Mouse (Mus musculus): ENCODE data around the gene Col24a1. TPM values are rescaled to one million over a fixed set of nuclear protein-coding genes. Genes with fewer than 3 reads are reported as not detected.
"Not testable (repeated sequence)": the region's sequence is repeated elsewhere in the genome, so short reads cannot be mapped to it uniquely, and the experiment has no call there.

Col24a1 gene
- polyA plus RNA-seq, 1 experiment: 9.0 TPM

- no peak overlapping the region for H3K27ac ChIP-seq (ENCODE audit: insufficient read depth, low read length)
- H3K4me3 ChIP-seq (ENCODE audit: insufficient read depth, low read length): no peak overlapping the region
- TF ChIP-seq CTCF (IDR thresholded peaks at IDR 0.05; ENCODE audit: extremely low read depth, insufficient read depth, low read length): no peak
- TF ChIP-seq POLR2A (IDR thresholded peaks at IDR 0.05; ENCODE audit: extremely low read depth, insufficient read depth, low read length): no peak
Measured at GRCm38 (mm10) chr3:145438352-145438751, 146.1 kb downstream of the Col24a1 start.

GRCm38 (mm10) chr3:145439086-145439485 lies 146.8 kb downstream of the Col24a1 start:
- TF ChIP-seq POLR2A (IDR thresholded peaks at IDR 0.05; ENCODE audit: extremely low read depth, insufficient read depth, low read length) (no peak), CTCF (IDR thresholded peaks at IDR 0.05; ENCODE audit: extremely low read depth, insufficient read depth, low read length) (no peak)
- Histone ChIP-seq H3K27ac (ENCODE audit: insufficient read depth, low read length) (no peak overlapping the region), H3K4me3 (ENCODE audit: insufficient read depth, low read length) (no peak overlapping the region), H3K4me1 (ENCODE audit: control insufficient read depth, insufficient read depth, low read length) (no peaks in the 10 kb centered on the region)

More at GRCm38 (mm10) chr3:145438352-145438751, 146.1 kb downstream of the Col24a1 start:
- H3K4me1 ChIP-seq (ENCODE audit: control insufficient read depth, insufficient read depth, low read length): no peaks in the 10 kb centered on the region

- H3K27ac ChIP-seq (ENCODE audit: insufficient read depth, low read length): no peak overlapping the region
- H3K4me3 ChIP-seq (ENCODE audit: insufficient read depth, low read length): no peak overlapping the region
- no peaks in the 10 kb centered on the region for H3K4me1 ChIP-seq (ENCODE audit: control insufficient read depth, insufficient read depth, low read length)
- TF ChIP-seq CTCF (IDR thresholded peaks at IDR 0.05; ENCODE audit: extremely low read depth, insufficient read depth, low read length) (no peak), POLR2A (IDR thresholded peaks at IDR 0.05; ENCODE audit: extremely low read depth, insufficient read depth, low read length) (no peak)
Measured at GRCm38 (mm10) chr3:145440993-145441392, 148.7 kb downstream of the Col24a1 start.

- Histone ChIP-seq H3K27ac (ENCODE audit: insufficient read depth, low read length) (no peak overlapping the region), H3K4me3 (ENCODE audit: insufficient read depth, low read length) (no peak overlapping the region), H3K4me1 (ENCODE audit: control insufficient read depth, insufficient read depth, low read length) (no peaks in the 10 kb centered on the region)
- TF ChIP-seq POLR2A (IDR thresholded peaks at IDR 0.05; ENCODE audit: extremely low read depth, insufficient read depth, low read length): no peak
- TF ChIP-seq CTCF (IDR thresholded peaks at IDR 0.05; ENCODE audit: extremely low read depth, insufficient read depth, low read length): 0 out of 2 replicates have a peak, but pooled peaks have one; percentile 24
Measured at GRCm38 (mm10) chr3:145442268-145442667, 150.0 kb downstream of the Col24a1 start.

- H3K4me3 ChIP-seq (ENCODE audit: insufficient read depth, low read length); H3K4me1 ChIP-seq (ENCODE audit: control insufficient read depth, insufficient read depth, low read length); H3K27ac ChIP-seq (ENCODE audit: insufficient read depth, low read length): not testable (repeated sequence)
Measured at GRCm38 (mm10) chr3:145443167-145443566, 150.9 kb downstream of the Col24a1 start.

GRCm38 (mm10) chr3:145457039-145457438 lies 164.8 kb downstream of the Col24a1 start:
- no peaks in the 10 kb centered on the region for H3K4me1 ChIP-seq (ENCODE audit: control insufficient read depth, insufficient read depth, low read length)

GRCm38 (mm10) chr3:145462351-145462750 lies 170.1 kb downstream of the Col24a1 start:
- Histone ChIP-seq H3K4me3 (ENCODE audit: insufficient read depth, low read length) (no peak overlapping the region), H3K27ac (ENCODE audit: insufficient read depth, low read length) (no peak overlapping the region), H3K4me1 (ENCODE audit: control insufficient read depth, insufficient read depth, low read length) (no peaks in the 10 kb centered on the region)
- TF ChIP-seq POLR2A (IDR thresholded peaks at IDR 0.05; ENCODE audit: extremely low read depth, insufficient read depth, low read length): no peak
- TF ChIP-seq CTCF (IDR thresholded peaks at IDR 0.05; ENCODE audit: extremely low read depth, insufficient read depth, low read length): no peak

More at GRCm38 (mm10) chr3:145457039-145457438, 164.8 kb downstream of the Col24a1 start:
- TF ChIP-seq POLR2A (IDR thresholded peaks at IDR 0.05; ENCODE audit: extremely low read depth, insufficient read depth, low read length) (no peak), CTCF (IDR thresholded peaks at IDR 0.05; ENCODE audit: extremely low read depth, insufficient read depth, low read length) (no peak)
- Histone ChIP-seq H3K27ac (ENCODE audit: insufficient read depth, low read length) (no peak overlapping the region), H3K4me3 (ENCODE audit: insufficient read depth, low read length) (no peak overlapping the region)

- Histone ChIP-seq H3K27ac (ENCODE audit: insufficient read depth, low read length) (no peak overlapping the region), H3K4me1 (ENCODE audit: control insufficient read depth, insufficient read depth, low read length) (no peaks in the 10 kb centered on the region), H3K4me3 (ENCODE audit: insufficient read depth, low read length) (no peak overlapping the region)
- no peak for TF ChIP-seq POLR2A (IDR thresholded peaks at IDR 0.05; ENCODE audit: extremely low read depth, insufficient read depth, low read length)
Measured at GRCm38 (mm10) chr3:145463731-145464130, 171.5 kb downstream of the Col24a1 start.

GRCm38 (mm10) chr3:145471094-145471493 lies 178.8 kb downstream of the Col24a1 start:
- Histone ChIP-seq H3K4me1 (ENCODE audit: control insufficient read depth, insufficient read depth, low read length) (no peaks in the 10 kb centered on the region), H3K27ac (ENCODE audit: insufficient read depth, low read length) (no peak overlapping the region), H3K4me3 (ENCODE audit: insufficient read depth, low read length) (no peak overlapping the region)
- TF ChIP-seq POLR2A (IDR thresholded peaks at IDR 0.05; ENCODE audit: extremely low read depth, insufficient read depth, low read length) (no peak), CTCF (IDR thresholded peaks at IDR 0.05; ENCODE audit: extremely low read depth, insufficient read depth, low read length) (no peak)

GRCm38 (mm10) chr3:145474163-145474562 lies 181.9 kb downstream of the Col24a1 start:
- TF ChIP-seq POLR2A (IDR thresholded peaks at IDR 0.05; ENCODE audit: extremely low read depth, insufficient read depth, low read length) (no peak), CTCF (IDR thresholded peaks at IDR 0.05; ENCODE audit: extremely low read depth, insufficient read depth, low read length) (no peak)
- Histone ChIP-seq H3K27ac (ENCODE audit: insufficient read depth, low read length) (no peak overlapping the region), H3K4me1 (ENCODE audit: control insufficient read depth, insufficient read depth, low read length) (no peaks in the 10 kb centered on the region)

GRCm38 (mm10) chr3:145476634-145477033 lies 184.4 kb downstream of the Col24a1 start:
- Histone ChIP-seq H3K27ac (ENCODE audit: insufficient read depth, low read length) (no peak overlapping the region), H3K4me1 (ENCODE audit: control insufficient read depth, insufficient read depth, low read length) (no peaks in the 10 kb centered on the region), H3K4me3 (ENCODE audit: insufficient read depth, low read length) (no peak overlapping the region)
- TF ChIP-seq POLR2A (IDR thresholded peaks at IDR 0.05; ENCODE audit: extremely low read depth, insufficient read depth, low read length) (no peak), CTCF (IDR thresholded peaks at IDR 0.05; ENCODE audit: extremely low read depth, insufficient read depth, low read length) (no peak)

More at GRCm38 (mm10) chr3:145474163-145474562, 181.9 kb downstream of the Col24a1 start:
- no peak overlapping the region for H3K4me3 ChIP-seq (ENCODE audit: insufficient read depth, low read length)
